Mouse (Mus musculus): ENCODE data around the gene Zfp629. TPM values are rescaled to one million over a fixed set of nuclear protein-coding genes. Genes with fewer than 3 reads are reported as not detected.
"Not testable (repeated sequence)": the region's sequence is repeated elsewhere in the genome, so short reads cannot be mapped to it uniquely, and the experiment has no call there.

Zfp629 gene
- polyA plus RNA-seq, 1 experiment from 2014 or later = 20.6 TPM

DNA sequence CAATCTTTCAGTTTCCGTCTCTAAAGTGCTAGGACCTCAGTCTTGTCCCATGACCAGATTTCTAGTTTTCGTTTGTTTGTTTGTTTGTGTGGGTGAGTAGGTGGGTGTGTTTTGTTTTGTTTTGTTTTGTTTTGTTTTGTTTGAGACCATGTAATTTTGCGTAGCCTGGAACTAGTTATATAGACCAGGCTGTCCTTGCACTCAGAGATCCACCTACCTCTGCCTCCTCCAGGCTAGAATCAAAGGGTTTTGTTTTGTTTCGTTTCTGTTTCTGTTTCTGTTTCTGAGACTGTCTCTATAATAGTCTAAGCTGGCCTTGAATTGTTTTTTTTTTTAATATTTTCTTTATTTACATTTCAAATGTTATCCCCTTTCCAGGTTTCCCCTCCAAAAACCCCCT is 30.8 kb upstream of the Zfp629 start:
- peaks cover 4% of the 10 kb centered on the region for H3K27me3 ChIP-seq
- no peak for TF ChIP-seq CTCF (IDR thresholded peaks at IDR 0.05)
- ChIA-PET POLR2A (no interaction called here), CTCF (no interaction called here)
- ATAC-seq (no peak), DNase-seq (ENCODE audit: low read depth, low spot score) (no peak)
- in situ Hi-C loops (cut with MboI; ENCODE audit: low pct_unique_long_range_greater_than_20kb) = no loop called here

DNA sequence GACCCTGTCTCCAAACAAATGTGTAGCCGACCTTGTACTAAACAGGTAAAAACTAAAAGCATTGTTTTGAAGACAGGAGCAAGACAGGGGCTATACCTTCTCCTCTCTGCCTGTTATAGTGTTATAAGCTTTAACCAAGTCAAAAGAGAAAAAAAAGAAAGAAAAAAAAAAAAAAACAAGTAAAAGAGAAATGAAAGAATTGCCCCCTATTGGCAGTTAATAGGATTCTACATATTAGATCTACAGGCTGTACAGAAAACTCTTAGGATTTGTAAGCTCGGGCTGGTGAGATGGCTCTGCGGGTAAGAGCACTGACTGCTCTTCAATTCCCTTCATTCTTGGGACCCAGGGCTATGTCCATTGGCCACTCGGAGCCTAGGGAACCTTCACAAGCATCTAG is 26.7 kb upstream of the Zfp629 start:
- peaks cover 4% of the 10 kb centered on the region for H3K27me3 ChIP-seq
- ATAC-seq (no peak), DNase-seq (ENCODE audit: low read depth, low spot score) (no peak)
- CTCF ChIA-PET = no interaction called here
- TF ChIP-seq CTCF (IDR thresholded peaks at IDR 0.05) = no peak
- POLR2A ChIA-PET = no interaction called here
- in situ Hi-C loops (cut with MboI; ENCODE audit: low pct_unique_long_range_greater_than_20kb) = no loop called here

DNA sequence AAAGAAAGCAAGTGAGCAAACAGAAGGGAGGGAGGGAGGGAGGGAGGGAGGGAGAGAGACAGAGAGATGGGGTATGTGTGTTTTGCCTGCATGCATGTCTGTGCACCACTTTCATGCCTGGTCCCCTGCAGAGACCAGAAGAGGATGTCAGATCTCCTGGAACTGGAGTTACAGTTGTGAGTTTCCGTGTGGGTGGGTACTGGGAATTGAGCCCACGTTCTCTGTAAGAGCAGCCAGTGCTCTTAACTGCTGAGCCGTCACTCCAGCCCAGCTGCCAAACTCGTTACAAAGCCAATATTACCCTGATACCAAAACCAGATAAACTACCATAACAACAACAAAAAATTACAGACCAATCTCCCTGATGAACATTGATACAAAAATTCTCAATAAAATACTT is 25.7 kb upstream of the Zfp629 start:
- TF ChIP-seq CTCF (IDR thresholded peaks at IDR 0.05) = no peak
- ChIA-PET POLR2A (interaction anchor here (0.7 to 1.7 kb wide), 2 partner anchors 26 to 53 kb away, joined by 3 to 4 read pairs; partner anchors contain the start of gene Zfp629), CTCF (no interaction called here)
- ATAC-seq (no peak), DNase-seq (ENCODE audit: low read depth, low spot score) (no peak)
- in situ Hi-C loops (cut with MboI; ENCODE audit: low pct_unique_long_range_greater_than_20kb) = no loop called here
- H3K27me3 ChIP-seq = peaks cover 4% of the 10 kb centered on the region

DNA sequence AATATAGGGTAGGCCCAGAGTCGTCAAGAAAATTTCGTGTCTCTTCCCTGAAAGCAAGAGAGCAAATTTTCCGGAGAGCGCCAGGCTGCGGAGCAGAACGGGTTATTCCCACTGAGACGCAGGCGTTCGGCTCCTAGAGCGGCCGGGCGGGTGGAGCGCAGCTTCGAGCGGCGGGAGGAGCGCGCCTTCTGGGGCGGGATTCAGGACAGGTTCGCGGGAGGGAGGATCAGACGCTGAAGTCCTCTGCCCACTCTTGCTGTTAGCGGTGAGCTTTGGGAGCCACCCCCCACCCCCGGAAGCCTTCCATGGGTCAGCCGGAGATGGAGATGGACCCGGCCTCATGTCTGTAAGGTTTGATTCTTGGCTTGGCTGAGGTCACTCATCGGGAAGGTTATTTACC is 21.4 kb upstream of the Zfp629 start:
- in situ Hi-C loops (cut with MboI; ENCODE audit: low pct_unique_long_range_greater_than_20kb) = no loop called here
- DNase-seq (ENCODE audit: low read depth, low spot score) (no peak), ATAC-seq (peak; percentile 31)
- CTCF ChIA-PET = interaction anchor here (1.0 to 1.4 kb wide), 3 partner anchors 20 to 66 kb away, joined by 3 to 5 read pairs (median 4); partner anchors contain the start of gene Zfp629
- TF ChIP-seq CTCF (IDR thresholded peaks at IDR 0.05) = no peak
- POLR2A ChIA-PET = interaction anchor here (0.8 to 1.5 kb wide), 3 partner anchors 21 to 23 kb away, joined by 4 to 6 read pairs (median 4); partner anchors contain the start of gene Zfp629
- no peaks in the 10 kb centered on the region for H3K27me3 ChIP-seq

DNA sequence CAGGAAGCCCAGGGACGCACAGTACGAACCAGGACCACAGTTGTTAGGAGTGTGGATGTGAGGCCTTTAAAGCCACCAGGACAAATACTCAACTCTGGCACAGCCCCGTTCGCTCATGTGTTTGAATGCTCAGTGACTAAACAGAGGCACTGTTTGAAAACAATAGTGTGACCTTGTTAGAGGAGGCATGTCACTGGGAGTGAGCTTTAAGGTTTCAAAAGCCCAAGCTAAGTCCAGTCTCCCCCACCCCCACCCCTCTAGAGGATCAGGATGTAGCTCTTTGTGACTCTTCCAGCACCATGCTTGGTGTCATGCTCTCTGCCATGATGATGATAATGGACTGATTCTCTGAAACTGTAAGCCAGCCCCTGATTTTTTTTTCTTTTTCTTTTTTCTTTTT is 15.8 kb upstream of the Zfp629 start:
- no peak for DNase-seq (ENCODE audit: low read depth, low spot score)
- TF ChIP-seq CTCF (IDR thresholded peaks at IDR 0.05) = no peak
- in situ Hi-C loops (cut with MboI; ENCODE audit: low pct_unique_long_range_greater_than_20kb) = no loop called here
- ATAC-seq = no peak
- no peaks in the 10 kb centered on the region for H3K27me3 ChIP-seq
- ChIA-PET POLR2A (no interaction called here), CTCF (no interaction called here)

DNA sequence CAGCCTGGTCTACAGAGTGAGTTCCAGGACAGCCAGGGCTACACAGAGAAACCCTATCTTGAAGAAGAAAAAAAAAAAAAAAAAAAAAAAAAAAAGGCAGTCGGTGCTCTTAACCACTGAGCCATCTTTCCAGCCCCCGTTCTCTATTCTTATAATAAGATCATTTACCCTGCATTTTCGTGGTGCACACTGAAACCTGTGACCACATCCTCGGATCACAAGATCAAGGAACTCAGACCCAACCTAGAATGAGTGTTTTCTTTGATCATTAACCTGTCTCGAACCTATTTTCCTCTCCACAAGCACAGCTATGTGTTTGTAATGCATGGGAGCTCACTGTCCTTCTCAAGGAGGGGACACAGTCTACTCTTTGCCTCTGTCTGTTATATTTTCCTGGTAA is 13.0 kb upstream of the Zfp629 start:
- ATAC-seq = no peak
- in situ Hi-C loops (cut with MboI; ENCODE audit: low pct_unique_long_range_greater_than_20kb) = no loop called here
- no peaks in the 10 kb centered on the region for H3K27me3 ChIP-seq
- DNase-seq (ENCODE audit: low read depth, low spot score) = no peak
- CTCF ChIA-PET = interaction anchor here (1.4 kb wide), 1 partner anchor 11 kb away, joined by 3 read pairs; no protein-coding TSS in a partner anchor
- no peak for TF ChIP-seq CTCF (IDR thresholded peaks at IDR 0.05)
- POLR2A ChIA-PET = no interaction called here

DNA sequence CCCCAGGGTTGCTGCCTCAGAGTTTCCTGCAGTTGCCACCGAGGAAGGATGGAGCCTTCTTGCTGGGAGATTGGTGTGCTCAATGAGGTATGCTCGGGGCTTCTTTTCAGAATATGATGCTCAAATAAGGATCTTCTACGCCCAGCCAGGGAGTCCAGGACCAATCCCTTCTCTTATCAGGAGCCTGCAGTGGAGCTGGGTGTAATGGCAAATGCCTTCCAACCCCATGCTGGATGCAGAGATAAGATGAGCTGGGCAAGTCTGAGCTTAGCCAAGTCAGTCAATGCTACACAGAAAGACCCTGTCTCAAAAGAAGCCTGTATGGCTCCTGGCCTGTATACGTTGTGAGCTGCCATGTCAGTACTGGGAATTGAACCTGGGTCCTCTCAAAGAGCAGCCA is 10.9 kb upstream of the Zfp629 start:
- no peaks in the 10 kb centered on the region for H3K27me3 ChIP-seq
- in situ Hi-C loops (cut with MboI; ENCODE audit: low pct_unique_long_range_greater_than_20kb) = no loop called here
- DNase-seq (ENCODE audit: low read depth, low spot score) (no peak), ATAC-seq (no peak)
- POLR2A ChIA-PET = interaction anchor here (0.9 to 1.5 kb wide), 2 partner anchors 10 to 11 kb away, joined by 7 read pairs; partner anchors contain the start of gene Zfp629
- TF ChIP-seq CTCF (IDR thresholded peaks at IDR 0.05) = no peak
- CTCF ChIA-PET = interaction anchor here (1.3 kb wide), 1 partner anchor 10 kb away, joined by 5 read pairs; no protein-coding TSS in a partner anchor

DNA sequence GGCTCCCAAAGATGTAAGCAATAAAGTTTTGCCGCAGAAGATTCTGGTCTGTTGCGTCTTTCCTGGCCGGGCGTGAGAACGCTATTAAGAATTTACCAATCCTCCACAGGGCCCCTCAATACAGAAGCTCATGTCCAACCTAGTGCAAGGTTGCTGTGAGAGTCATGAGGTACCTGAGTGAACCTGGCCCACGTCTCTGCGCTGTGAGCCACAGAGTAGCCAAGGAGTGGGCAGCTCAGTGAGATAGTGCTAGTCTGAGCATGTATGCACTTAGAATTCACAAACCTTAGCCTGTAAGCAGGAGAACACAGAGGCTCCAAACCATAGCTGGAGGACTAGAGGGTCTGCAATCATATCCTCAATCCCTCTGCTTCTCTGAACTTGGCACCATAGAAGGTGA is 10.4 kb upstream of the Zfp629 start:
- no peaks in the 10 kb centered on the region for H3K27me3 ChIP-seq
- POLR2A ChIA-PET = interaction anchor here (0.9 to 1.5 kb wide), 2 partner anchors 9 to 11 kb away, joined by 7 read pairs; partner anchors contain the start of gene Zfp629
- in situ Hi-C loops (cut with MboI; ENCODE audit: low pct_unique_long_range_greater_than_20kb) = no loop called here

DNA sequence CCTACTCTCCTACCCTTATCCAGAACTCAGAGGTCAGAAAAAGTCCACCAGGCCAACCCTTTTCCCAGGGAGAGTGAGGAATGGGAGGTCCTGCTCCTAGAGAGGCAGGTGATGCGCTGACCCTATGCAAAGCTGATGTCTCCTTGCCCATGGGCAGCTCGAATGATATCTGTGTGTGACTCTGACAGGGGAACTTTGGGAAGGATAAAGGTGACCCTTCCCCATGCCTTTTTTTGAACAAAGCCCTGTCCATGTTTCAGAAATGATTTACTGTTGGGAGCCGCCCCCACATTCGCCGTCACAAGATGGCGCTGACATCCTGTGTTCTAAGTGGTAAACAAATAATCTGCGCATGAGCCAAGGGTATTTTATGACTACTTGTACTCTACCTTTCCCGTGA is 2.8 kb upstream of the Zfp629 start:
- in situ Hi-C loops (cut with MboI; ENCODE audit: low pct_unique_long_range_greater_than_20kb); H3K27me3 ChIP-seq; ATAC-seq; POLR2A ChIA-PET; DNase-seq (ENCODE audit: low read depth, low spot score); CTCF ChIA-PET: not testable (repeated sequence)

More for the DNA sequence above, 10.4 kb upstream of the Zfp629 start:
- ATAC-seq = no peak
- no peak for DNase-seq (ENCODE audit: low read depth, low spot score)
- CTCF ChIA-PET = interaction anchor here (1.3 kb wide), 1 partner anchor 10 kb away, joined by 5 read pairs; no protein-coding TSS in a partner anchor
- no peak for TF ChIP-seq CTCF (IDR thresholded peaks at IDR 0.05)

DNA sequence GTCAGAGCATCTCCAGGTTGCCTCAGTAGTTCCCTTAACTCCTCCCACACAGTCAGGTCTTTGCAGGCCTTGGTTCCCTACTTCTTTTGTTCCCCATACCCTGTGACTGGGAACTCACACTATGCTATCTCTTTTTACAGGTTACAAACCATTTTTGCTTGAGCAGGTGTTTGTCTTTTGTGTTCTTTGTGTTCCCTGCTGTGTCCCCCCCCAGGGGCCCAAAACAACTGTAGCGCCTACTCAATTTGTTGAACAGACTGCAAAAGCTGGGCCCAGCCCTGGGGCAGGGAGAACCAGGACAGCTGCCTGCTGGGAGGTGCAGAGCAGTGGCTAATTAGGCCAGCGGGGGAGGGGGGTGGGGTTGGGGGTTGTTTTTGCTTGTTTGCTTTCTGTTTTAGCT is 2.4 kb upstream of the Zfp629 start:
- DNase-seq (ENCODE audit: low read depth, low spot score) = no peak
- POLR2A ChIA-PET = no interaction called here
- ATAC-seq = no peak
- in situ Hi-C loops (cut with MboI; ENCODE audit: low pct_unique_long_range_greater_than_20kb) = no loop called here
- CTCF ChIA-PET = no interaction called here
- no peak for TF ChIP-seq CTCF (IDR thresholded peaks at IDR 0.05)
- H3K27me3 ChIP-seq = no peaks in the 10 kb centered on the region

DNA sequence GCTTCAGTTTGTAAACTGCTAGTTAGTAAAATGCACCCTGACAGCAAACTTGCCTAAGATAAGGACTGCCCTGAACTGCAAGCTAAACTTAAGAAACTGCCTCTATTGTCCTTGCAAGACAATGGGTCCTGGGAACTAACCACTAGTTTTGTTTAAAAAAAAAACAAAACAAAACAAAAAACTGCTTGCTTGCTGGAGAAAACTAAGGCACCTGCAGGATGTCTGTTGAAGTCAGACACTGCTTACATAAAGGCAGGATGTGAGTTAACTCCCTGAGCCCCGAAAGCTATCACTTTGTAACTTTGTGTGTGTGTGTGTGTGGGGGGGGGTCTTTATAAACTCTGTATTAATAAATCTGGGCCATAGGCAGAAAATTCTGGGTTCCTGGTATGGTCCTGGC is 1.3 kb upstream of the Zfp629 start:
- POLR2A ChIA-PET = interaction anchor here (0.6 to 1.1 kb wide), 5 partner anchors 10 to 283 kb away, joined by 3 to 7 read pairs (median 4); no protein-coding TSS in a partner anchor
- CTCF ChIA-PET = interaction anchor here (0.8 to 1.2 kb wide), 3 partner anchors 9 to 127 kb away, joined by 4 to 5 read pairs (median 5); partner anchors contain the start of gene Fbxl19
- ATAC-seq (no peak), DNase-seq (ENCODE audit: low read depth, low spot score) (no peak)
- TF ChIP-seq CTCF (IDR thresholded peaks at IDR 0.05) = no peak
- in situ Hi-C loops (cut with MboI; ENCODE audit: low pct_unique_long_range_greater_than_20kb) = no loop called here
- no peaks in the 10 kb centered on the region for H3K27me3 ChIP-seq
